Mouse (Mus musculus) brain, adult 2 months (tissue): ENCODE measurements around the gene Hist1h2bb.
"Not testable (repeated sequence)": the region's sequence is repeated elsewhere in the genome, so short reads cannot be mapped to it uniquely, and the experiment has no call there.

Experiments
- DNase-seq: peaks from one replicate; pipeline ENCODE4 v3.0.0; 2011; ENCODE audit warnings: low read depth, low spot score

Gene Hist1h2bb

DNA sequence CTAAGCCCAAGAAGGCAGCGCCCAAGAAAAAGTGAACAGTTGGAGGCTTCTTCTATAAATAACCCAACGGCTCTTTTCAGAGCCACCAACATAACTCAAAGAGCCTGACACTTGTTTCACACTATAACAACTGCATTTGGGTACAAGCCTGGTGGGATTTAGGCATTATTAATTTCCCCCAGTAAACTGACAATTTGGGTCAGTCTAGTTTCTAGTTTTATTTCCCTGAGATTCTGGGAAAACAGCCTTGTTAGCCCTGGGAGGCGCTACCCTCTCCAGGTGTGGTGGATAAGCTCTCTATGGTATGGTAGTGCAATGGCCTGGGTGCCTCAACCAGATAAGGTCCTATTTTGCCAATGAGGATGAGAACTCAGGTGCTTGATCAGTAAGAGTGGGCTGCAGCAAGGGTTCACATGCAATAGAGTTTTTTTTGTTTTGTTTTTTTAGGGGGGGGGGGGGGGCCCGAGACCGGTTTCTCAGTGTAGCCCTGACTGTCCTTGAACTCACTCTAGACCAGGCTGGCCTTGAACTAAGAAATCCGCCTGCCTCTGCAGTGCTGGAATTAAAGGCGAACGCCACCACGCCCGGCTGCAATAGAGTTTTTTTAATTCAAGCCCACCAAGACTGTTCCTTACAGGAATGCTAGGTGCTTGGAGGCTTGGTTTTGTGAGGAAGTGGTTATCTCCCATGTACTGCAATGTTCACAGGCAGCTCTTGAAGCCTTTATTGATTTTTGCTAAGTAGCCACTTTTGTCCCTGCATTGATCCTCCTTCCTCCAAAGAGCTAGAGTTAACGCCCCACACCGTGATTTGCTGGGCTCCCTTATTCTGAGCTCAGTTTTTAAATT lies 18.0 kb downstream of the Hist1h2bb start:
- no peak for DNase-seq

- no peak for DNase-seq
These were observed 18.6 kb downstream of the Hist1h2bb start for GRCm38 (mm10) chr13:23765172-23765513.

DNA sequence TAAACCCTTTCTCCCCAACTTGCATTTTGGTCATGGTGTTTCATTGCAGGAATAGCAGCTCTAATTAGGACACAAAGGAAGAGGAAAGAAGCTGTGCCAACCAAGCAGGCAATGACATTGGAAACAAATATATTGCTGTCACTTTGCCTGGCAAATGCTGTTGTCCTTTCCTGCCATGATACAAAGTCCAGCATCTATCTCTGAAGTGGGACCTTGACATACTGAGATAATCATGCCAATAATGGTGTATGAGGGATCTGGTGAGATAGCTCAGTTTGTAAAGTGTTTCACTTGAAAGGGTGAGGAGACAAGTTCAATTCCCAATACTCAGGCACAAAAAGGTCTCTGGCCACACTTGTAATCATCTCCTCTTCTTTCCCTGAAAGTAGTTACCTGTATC lies 20.2 kb downstream of the Hist1h2bb start:
- no peak for DNase-seq

- DNase-seq, result no peak
These were observed 22.4 kb downstream of the Hist1h2bb start for GRCm38 (mm10) chr13:23768834-23769397.

- not testable (repeated sequence) for DNase-seq
These were observed 23.1 kb downstream of the Hist1h2bb start, which contains the start of gene Trim38 for GRCm38 (mm10) chr13:23769613-23770012. TSS of gene Trim38 (plus strand) at chr13:23769913.

DNA sequence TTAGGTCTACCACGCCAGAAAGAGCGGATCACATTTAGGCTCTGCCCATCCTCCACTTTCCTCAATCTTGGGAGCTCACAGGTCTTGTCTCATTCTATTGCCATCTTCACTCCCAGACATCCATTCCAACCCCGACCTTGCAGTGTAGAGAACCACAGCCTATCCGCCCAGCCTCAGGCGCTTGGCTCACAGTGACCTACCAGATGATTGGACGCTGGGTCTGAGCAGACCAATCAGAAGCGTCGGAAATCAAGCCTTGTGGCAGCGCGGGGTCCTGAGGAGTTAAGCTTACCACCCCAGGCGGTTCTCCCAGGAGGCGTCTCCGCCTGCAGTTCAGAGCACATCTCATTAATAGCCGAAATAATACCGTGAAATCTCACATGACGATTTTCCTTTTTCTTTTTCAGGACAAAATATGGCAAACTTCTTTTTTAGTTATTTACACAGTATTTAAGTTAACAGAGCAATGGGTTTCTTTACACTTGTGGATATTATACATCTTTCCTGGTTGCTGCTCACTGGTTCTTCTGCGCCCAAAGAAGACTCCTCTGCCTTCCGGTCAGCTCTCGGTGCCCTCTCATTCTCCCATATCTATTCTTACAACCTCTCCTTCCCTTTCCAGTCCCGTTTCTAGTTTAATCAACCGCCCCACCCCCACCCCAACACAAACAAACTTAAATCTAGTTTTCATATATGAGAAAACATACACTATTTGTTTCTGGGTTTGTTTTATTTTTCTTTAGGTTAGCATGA lies 26.2 kb downstream of the Hist1h2bb start:
- peak; percentile 73 for DNase-seq

GRCm38 (mm10) chr13:23778339-23778738 lies 31.8 kb downstream of the Hist1h2bb start:
- DNase-seq, result no peak

DNA sequence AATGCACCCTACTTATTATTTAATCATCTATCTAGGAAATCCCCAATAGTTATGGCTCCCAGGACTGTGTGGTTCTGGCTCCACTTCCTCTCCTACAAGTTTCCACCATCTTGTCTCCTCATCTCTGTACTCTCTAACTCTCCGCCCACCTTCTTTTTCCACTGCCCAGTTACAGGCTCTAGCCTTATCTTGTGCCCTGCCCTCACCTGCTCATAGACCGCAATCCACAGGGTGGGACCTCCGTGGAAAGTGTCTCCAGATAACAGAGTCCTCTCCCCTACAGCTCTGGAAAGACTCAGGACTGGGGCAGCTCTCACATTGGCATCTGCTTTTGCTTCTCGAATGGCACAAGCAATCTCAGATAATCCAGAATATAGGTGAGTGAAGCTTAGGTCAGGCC lies 32.5 kb downstream of the Hist1h2bb start:
- no peak for DNase-seq

- DNase-seq, result peak; percentile 75
These were observed 46.0 kb downstream of the Hist1h2bb start for GRCm38 (mm10) chr13:23792520-23792919.
